Mouse (Mus musculus): ENCODE results near the gene Rpia.

GRCm38 (mm10) chr6:70724722-70725121 lies 67.3 kb downstream of the Rpia start:
- TF ChIP-seq CTCF (conservative IDR thresholded peaks at IDR 0.05; ENCODE audit: low read length), result no peak
- TF ChIP-seq NANOG (IDR thresholded peaks at IDR 0.05; ENCODE audit: borderline replicate concordance, low read length), result no peak
- TF ChIP-seq POU5F1 (IDR thresholded peaks at IDR 0.05; ENCODE audit: borderline replicate concordance, low read length), result no peak
